Mouse (Mus musculus) layer of hippocampus, adult 18-20 months (tissue): ENCODE data around the gene Oas2. TPM values are rescaled to one million over a fixed set of nuclear protein-coding genes. Genes with fewer than 3 reads are reported as not detected.
A peak's percentile ranks its signal among the peaks of the same experiment; 100 is the strongest.
"Not testable (repeated sequence)": the region's sequence is repeated elsewhere in the genome, so short reads cannot be mapped to it uniquely, and the experiment has no call there.

Source experiments
- DNase-seq, 2 experiments: peaks; one replicate each; pipeline ENCODE4 v3.0.0; 2022; ENCODE audit warnings: low spot score in 2 of 2
- long read RNA-seq: library from polyadenylated mRNA; stranded (forward); transcript quantifications from one replicate; pipeline ENCODE4 v2.0.0, GENCODE M21; 2021
- total RNA-seq, 2 experiments: library from RNA; stranded (reverse); gene quantifications; 2 replicates each; pipeline ENCODE4 v1.2.3; 2021

The Oas2 gene
- under 1 TPM in 1 of 2 experiments, not detected in 1; 0.30 TPM for total RNA-seq
- long read RNA-seq, partial matches to known transcripts, result 0 of 1 reads
- long read RNA-seq, other reads (novel, unspliced or antisense), result 1 of 1 reads

DNA sequence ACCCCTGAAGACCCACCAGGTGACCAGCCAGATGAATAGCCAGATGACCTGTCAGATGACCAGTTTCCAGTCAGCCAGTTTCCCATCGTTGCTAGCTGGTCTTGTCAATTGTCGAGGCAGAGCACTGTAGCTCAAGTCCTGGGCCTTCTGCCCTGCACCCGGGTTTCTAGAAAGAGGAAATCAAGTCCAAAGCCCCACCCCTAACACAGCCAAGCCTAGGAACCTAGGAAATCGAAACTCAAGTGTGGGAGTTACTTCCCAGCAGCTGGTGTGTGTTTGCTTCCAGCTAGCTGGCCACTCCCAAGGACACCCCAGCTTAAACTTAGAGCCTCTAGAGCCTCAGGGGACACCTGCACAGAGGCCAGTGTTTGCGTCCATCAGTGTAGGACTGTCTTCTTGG is at the start of gene Oas2:
Gene Oas2 (minus strand): TSS at position 166 of the 400 bp plus-strand sequence.
- no peak for DNase-seq

DNA sequence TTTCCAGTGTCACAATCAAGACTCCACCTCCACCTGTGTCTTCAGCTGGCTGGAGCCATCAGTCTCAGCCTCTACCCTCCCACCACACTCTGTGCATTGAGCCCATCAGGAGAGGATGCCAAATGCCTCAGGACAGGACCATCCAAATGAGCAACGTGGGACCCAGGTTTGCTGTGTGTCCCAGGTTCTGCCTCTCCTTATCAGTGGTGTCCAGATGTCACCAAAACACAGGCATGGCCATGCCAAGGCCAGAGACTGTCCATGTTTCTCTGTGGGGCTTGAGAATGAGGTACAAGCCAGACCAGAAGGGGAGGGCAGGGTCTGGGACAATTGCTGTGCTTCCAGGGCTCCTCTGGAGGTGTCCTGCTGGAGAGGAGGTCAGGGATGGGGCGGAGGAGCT is 49.3 kb upstream of the Oas2 start:
- not testable (repeated sequence) for DNase-seq

DNA sequence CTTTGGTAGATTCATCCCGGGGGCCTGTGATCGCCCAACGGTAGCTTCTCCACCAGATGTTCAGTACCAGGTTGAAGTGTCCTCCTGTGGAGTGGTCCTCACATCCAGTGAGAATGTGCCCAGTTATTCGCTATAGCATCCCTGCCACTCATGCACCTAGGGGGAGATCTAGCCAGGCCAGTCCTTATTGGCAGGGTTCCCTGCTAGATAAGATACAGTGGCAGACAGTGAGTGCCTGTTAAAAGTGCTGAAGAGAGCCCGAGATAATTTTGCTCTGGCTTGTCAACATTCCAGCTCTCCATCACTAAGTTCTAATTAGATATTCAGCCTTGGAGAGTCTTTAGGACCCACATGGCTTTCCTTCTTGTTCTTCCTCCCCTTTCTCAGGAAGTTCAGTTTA is 48.5 kb upstream of the Oas2 start:
- DNase-seq, result not testable (repeated sequence)

DNA sequence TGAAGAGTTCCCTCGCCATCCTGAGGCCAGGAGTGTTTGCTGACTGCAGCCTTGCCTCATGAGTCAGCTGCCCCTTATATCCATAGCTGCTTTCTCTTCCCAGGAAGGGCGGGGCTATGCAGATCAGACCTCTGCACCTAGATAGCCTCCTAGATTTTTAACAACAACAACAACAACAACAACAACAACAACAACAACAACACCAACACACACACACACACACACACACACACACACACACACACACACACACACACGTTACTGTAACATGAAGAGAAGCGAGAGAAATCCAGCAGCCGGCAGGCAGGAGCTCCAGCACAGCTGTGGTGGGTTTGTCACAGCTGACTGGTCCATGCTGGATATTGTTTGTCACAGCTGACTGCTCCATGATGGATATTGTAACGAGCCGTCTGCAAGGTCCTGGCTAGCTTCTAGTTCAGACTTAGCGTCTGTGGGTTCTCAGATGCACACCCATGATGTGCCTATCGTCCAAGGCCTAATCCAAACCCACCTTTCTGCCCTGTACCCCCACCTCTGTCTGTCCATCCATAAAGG is 45.9 kb upstream of the Oas2 start, which contains the start of gene Oas1e:
Gene Oas1e (minus strand): TSS at position 51 of the 555 bp plus-strand sequence.
- not testable (repeated sequence) for DNase-seq

DNA sequence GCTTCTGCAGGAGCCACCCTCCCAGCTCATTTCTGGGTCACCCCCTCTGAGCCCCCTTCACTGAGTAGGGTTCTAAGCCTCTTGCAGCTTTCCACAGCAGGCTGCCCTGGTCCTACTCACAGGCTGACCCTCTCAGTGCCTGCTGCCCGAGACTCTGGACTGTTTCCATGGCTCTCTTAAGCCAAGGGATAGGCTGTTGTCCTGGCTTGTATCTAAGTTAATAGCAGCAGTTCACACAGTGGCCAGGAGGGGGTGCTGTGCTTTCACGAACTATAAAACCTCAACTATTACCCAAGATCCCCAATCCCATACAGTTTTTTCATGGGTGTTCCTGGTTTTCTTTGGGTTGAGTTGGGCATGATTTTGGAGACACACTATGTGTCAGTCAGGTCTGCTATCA is 43.4 kb upstream of the Oas2 start:
- DNase-seq, result peak in 1 of 2 experiments; percentile 68

DNA sequence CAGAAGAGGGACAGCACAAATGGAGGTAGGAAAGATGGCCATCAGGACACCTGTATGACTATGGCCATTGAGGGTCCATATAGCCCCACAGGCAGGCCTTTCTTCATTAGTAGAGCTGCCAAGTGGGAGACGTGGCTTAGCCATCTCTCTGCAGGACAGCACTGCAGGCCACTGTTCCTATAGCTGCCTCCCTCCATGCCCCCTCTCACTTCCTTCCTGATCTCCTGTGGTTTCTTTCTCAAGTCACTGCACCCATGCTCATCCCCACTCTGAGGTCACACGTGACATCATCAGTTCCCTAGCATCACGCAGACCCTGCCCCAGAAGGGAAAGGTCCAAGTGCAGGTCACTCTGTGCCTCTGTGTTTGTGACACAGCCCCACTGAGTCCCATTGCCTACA is 37.4 kb upstream of the Oas2 start:
- DNase-seq, result no peak

DNA sequence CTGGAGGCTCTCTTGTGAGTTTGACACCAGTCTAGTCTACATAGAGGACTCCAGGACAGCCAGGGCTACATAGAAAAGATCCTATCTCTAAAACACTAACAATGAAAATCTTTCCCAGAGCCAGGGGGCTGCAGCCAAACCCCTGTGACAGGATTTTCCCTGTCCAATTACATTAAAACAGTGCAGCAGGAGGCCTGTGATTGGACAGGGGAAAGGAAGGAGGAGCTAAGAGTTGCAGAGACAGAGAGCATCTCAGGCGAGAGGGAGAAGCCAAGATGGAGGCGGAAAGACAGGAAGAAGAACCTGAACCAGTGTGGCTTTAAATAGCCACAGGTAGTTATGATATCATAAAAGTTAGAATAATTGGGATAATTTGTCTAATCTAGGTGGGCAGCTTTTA is 32.8 kb upstream of the Oas2 start:
- DNase-seq, result no peak

DNA sequence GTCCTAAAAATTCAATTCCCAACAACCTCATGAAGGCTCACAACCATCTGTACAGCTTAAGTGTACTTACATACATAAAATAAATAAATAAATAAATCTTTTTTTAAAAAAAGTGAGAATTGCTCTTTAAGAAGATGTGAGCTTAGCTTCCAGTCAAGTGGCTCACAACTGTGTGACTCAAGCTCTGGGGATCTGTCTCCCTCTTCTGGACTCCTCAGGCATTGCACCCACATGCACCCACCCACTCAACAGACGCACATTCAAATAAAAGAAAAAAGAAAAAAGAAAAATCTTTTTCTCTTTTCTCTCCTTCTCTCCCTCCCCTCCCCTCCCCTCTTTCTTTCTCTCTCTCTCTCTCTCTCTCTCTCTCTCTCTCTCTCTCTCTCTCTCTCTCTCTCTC is 32.0 kb upstream of the Oas2 start:
- peak in 1 of 2 experiments; percentile 12 for DNase-seq

DNA sequence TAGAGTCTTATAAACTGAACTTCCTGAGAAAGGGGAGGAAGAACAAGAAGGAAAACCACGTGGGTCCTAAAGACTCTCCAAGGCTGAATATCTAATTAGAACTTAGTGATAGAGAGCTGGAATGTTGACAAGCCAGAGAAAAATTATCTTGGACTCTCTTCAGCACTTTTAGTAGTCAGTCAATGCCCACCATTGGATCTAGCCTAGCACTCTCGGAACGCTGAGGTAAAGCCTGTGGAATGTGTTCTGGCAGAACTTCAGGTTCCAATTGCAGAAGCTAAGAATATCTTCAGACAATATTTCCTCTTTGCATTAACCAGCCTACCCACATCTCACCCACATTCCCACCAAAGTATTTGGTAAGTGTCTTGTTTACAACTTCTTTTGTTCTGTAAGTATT is 30.3 kb upstream of the Oas2 start:
- no peak for DNase-seq

DNA sequence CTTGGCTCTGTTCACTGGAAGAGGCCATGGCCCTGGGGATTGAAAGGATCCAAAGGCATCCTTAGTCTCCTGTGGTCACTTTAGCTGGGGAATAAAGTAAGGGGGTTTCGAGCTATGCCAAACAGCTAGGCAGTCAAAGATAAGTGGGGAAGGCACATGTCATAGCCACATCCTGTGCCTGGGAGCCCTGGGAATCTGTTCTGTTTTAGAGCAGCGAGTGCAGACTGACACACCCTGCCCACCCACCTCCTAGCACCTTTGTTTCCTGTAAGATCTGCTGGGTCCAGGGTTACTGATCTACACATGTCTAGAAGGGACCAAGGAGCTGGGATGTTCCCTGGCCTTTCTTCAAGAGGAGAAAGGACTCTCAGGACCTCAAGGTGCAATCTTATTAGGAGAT is 29.3 kb upstream of the Oas2 start:
- no peak for DNase-seq

DNA sequence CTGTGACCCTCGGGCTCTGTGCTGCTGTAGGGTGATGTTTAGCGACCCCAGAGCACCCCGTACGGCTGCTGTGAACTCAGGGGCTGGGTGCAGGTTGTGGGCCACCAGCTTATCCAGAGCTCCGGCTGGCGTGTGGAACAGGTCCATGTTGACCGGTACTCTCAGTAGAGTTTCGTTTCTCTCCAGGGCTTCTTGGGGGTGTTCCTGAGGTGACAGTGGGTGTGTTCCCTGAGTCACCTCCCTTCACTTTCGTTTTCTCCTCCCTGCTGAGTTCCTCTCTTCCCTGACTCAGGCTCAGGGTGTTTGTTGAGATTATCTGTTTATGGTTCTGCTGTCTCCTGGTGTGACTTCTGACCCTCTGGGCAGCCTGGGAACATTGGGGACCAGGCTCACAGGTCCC is 27.8 kb upstream of the Oas2 start, which contains the start of gene Oas3:
Gene Oas3 (minus strand): TSS at position 184 of the 400 bp plus-strand sequence.
- no peak for DNase-seq

DNA sequence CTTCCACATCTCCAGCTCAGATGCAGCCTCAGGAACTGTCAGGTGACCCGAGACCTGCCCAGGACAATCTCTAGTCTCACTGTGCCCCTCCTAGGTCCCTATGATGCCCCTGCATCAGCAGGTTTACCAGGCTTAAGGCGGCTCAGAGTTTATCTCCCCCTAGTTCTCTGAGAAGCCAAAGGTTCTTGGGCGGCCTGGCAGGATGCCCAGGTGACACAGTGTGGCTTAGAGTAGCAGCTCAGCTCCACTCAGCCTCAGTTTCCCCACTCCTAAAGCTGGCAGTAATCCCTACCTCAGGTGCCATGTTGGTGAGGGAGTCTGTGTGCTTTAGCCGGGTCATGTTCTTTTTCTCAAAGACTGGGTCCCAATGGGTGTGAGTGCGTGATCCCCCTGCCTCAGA is 27.1 kb upstream of the Oas2 start:
- no peak for DNase-seq

DNA sequence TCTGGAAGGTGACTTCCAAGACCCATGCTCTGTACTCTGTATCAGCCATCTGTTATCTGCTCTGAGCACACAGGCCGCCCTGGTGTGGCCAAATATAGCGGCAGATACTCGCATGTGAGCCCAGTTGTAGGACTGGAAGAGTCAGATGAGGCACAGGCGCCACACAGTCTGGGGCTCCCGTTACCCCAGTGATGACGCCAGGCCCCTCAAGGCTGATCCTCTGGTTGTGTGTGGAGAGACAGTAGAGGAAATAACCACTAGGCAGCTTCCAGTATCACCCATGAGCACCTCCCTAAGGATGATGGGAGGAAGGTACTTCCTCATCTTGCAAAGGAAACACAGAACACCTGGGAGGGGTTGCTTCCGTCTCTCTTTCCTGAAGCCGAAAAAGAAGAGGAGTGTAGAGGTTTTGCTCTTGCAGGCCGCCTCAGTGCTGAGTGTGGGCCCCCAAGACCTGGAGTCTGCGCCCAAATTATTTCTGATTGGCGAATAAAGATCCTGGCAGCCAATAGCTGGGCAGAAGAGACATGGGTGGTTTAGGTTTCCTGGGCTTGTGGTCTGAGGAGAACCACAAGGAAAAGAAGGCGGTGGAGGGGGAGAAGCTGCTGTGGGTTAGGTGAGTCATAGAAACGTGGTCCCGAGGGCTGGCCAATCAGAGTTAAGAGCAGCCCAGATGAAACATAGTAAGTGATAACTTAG is 25.8 kb upstream of the Oas2 start:
- DNase-seq, result no peak

DNA sequence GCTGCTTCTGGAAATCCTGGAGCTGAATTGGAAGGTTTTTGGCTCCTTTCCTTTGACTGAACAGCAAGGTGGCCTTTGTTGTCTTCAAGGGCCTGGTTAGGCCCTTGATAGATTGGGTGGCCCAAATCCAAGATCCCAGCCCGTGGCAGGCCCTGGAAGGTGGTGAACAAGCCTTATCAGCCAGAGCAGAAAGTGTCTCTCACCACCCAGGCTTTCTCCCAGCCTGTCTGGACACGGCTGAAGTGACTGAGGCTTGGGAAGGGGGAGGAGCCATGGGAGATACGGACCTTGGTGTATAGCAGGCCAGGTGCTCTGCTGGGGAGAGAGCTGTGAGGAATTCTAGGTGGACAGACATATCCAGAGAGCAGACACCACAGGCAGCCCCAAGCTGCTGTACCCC is 19.7 kb upstream of the Oas2 start:
- DNase-seq, result no peak

DNA sequence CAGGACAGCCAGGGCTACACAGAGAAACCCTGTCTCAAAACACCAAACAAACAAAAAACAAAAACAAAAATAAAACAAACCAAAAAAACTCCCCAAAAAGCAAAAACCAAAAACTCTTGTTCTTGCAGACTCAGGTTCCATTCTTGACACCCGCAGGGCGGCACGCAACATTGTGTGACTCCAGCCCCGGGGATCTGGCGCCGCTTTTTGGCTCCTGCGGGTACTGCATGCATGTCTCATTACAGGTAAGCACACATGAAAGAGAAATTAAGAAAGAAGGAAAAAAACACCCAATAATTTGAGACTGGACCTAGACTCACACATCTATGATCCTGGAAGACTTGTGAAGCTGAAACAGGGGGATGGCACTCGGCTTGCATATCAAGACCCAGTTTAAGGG is 15.4 kb upstream of the Oas2 start:
- no peak for DNase-seq

DNA sequence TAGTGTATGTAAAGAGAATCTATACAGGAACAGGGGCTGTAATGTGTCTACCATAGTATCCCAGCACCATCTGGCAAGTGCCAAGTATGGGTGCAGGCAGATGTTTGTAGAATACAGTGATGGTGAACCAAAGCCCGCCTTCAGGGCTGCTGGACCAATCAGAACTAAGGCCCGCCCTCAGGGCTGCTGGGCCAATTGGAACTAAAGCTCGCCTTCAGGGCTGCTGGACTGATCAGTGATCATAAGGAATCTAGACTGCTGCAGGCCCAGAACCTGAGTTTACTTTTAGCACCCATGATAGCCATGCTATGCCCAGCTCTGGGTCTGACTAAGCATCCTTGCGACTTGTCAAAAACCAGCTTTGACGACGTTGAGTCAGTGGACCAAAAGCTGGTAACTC is 12.2 kb upstream of the Oas2 start:
- no peak for DNase-seq

DNA sequence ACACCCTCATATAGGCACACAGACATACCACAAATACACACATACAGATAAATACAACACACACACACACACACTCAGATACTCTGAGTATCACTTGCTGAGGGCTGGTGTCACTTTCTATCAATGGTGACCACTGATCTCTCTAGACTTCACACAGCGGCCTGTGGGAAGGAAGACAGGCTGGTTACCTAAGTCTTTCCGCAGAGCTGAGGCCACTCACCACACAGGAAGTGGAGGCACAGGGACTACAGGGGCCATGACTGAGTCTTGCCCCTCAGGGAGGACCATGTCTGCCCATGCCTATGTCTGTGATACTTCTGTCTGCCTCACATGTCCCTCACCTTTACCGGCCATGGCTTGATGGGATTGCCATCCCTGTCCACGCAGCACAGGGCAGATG is 4.6 kb upstream of the Oas2 start:
- no peak for DNase-seq

DNA sequence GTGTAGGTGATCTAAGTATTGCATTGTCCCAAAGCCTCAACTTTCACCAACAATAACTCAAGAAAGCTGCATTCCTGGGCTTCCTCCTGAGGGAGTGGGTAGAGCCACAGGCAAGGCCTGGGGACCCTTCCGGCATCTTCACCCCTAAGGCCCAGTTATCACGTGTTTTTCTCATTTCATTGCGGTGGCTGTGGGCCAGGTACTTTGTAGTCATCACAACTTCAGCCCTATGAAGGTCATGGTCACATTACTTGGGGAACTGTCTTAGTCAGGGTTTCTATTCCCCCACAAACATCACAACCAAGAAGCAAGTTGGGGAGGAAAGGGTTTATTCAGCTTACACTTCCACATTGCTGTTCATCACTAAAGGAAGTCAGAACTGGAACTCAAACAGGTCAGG is 3.1 kb upstream of the Oas2 start:
- DNase-seq, result no peak

DNA sequence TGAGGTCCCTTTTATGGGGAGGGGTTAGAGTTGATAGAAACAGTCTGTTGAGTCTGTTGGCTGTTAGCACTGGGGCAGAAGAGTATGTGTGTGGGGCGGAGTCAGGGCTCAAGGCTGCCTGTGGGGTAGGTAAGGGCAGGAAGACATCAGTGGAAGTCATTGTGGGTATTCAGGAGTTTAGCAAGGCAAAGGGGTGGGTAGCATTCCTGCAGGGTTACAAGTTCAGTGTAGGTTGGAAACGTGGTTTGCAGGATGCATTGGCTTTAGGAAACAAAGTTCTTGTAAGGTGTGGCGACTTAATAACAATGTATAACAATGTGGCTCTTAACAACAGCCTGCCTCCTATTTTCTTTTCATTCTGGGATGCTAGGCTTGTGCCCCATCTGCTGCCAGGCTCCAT is 1.6 kb upstream of the Oas2 start:
- DNase-seq, result no peak

DNA sequence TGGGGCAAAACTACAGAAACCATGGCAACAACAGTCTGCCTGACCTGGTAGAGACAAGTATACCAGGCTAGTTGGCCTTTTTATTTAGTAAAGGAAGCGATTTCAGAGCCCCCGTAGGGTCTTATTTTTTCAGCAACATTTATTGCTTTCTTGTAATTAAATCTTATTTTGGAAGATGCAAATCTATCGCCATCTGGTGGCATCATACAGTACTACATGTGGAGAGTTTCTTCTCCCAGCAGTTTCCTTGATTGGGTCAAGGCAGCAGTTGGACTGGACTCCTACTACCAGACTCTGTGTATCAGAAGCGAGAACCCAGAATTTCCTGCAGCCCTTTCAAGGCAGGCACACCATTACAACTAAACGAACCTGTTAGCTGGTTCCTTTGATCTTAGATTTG is 3.2 kb downstream of the Oas2 start:
- DNase-seq, result peak; percentile 26 to 83

DNA sequence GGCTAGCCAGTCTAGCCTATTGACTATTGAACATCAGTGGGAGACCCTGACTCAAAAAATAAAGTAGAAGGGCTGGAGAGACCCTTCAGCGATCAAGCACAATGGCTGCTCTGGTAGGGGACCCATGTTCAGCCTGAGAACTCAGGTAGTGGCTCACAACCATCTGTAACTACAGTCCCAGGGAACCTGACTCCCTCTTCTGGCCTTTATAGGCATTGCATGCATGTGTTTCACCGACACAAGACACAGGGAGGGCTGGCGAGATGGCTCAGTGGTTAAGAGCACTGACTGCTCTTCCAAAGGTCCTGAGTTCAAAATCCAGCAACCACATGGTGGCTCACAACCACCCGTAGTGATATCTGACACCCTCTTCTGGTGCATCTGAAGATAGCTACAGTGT is 7.5 kb downstream of the Oas2 start:
- DNase-seq, result peak in 1 of 2 experiments; percentile 20

DNA sequence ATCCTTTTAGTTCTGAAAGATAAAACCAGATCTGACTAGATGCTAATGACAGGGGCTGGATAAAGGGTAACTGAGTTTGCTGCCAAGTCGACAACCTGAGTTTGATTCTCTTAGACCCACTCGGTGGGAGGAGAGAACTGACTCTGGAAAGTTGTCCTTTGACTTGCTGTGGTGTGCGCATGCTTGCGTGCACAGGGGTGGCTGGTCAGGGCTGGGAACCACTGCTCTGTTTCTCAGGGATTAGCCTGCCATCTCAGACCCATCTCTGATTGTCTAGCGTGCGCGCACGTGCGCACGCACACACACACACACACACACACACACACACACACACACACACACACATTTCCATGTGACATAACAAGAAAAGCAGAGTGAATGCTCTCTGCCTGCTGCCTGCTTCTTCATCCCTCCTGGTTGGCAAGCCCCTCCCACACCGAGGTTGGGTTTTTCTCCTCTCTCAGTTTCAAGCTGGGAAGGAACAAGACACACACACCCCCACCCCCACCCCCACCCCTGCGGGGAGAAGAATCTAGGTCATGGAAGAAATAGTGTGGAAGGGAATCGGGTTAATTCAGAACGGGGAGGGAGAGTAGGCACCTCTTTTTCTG is 15.2 kb downstream of the Oas2 start:
- DNase-seq, result no peak

DNA sequence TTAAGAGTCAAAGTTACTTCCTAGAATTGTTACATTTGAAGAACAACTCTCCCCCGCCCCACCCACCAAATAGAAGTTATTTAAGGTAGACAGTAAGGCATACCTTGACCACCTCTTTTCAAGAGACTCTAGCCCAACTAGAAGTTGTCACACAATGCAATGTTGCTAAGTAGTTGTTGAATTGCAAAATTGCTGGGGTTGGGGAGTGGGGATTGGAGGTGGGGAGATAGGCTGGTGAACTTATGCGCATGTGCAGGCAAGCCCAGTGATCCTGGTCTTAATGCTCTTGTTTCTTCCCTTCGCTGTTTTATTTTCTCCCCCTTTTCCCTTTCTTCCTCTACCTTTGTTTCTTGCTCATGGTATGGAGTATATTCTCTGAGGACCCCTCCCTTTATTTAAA is 16.0 kb downstream of the Oas2 start:
- no peak for DNase-seq
